29 mouse cellular contexts compared by ENCODE assay signal in genomic region chr5:141394586-141394985, GRCm38 (mm10).
"Had no signal": no experiment of that assay in that cellular context is flagged by ENCODE, and none has a peak within 500 bp of the region (broad histone marks: within the 10 kb centered on the region; RNA-seq: fewer than 3 reads in every experiment).

No protein-coding gene starts in this region.

- H3K27ac ChIP-seq: left cerebral cortex, adult 2 months; limb, embryonic 10.5 days; limb, embryonic 12.5 days; limb, embryonic 13.5 days; limb, embryonic 15.5 days; liver, embryonic 12.5 days; liver, embryonic 13.5 days; liver, embryonic 14.5 days; liver, embryonic 15.5 days; lung, embryonic 15.5 days; macrophage; midbrain, embryonic 12.5 days; midbrain, embryonic 13.5 days; neural tube, embryonic 12.5 days had no signal

- H3K27me3 ChIP-seq: limb, embryonic 12.5 days; limb, embryonic 13.5 days; limb, embryonic 15.5 days; liver, embryonic 12.5 days; liver, embryonic 13.5 days; liver, embryonic 15.5 days; lung, embryonic 15.5 days; megakaryocyte, embryonic 14.5 days; midbrain, embryonic 12.5 days; midbrain, embryonic 13.5 days; neural tube, embryonic 12.5 days had no signal

- H3K4me3 ChIP-seq: left cerebral cortex, adult 2 months; limb, embryonic 10.5 days; limb, embryonic 12.5 days; limb, embryonic 13.5 days; limb, embryonic 15.5 days; liver, embryonic 12.5 days; liver, embryonic 13.5 days; liver, embryonic 15.5 days; lung, embryonic 15.5 days; megakaryocyte, embryonic 14.5 days; midbrain, embryonic 12.5 days; midbrain, embryonic 13.5 days; myocyte; neural tube, embryonic 12.5 days had no signal

- H3K9ac ChIP-seq: limb, embryonic 12.5 days; limb, embryonic 13.5 days; limb, embryonic 15.5 days; liver, embryonic 12.5 days; liver, embryonic 13.5 days; liver, embryonic 14.5 days; liver, embryonic 15.5 days; liver, postnatal 0 days; lung, embryonic 14.5 days; lung, embryonic 15.5 days; midbrain, embryonic 12.5 days; midbrain, embryonic 13.5 days; neural tube, embryonic 12.5 days had no signal

- H3K4me2 ChIP-seq: limb, embryonic 12.5 days; limb, embryonic 13.5 days; limb, embryonic 15.5 days; liver, embryonic 11.5 days; liver, embryonic 12.5 days; liver, embryonic 13.5 days; liver, embryonic 15.5 days; lung, embryonic 14.5 days; lung, embryonic 15.5 days; midbrain, embryonic 12.5 days; midbrain, embryonic 13.5 days; neural tube, embryonic 12.5 days had no signal

- ATAC-seq: liver, embryonic 12.5 days; liver, postnatal 0 days; lung, postnatal 0 days; midbrain, embryonic 13.5 days had no signal

- H3K9me3 ChIP-seq: limb, embryonic 10.5 days; limb, embryonic 12.5 days; limb, embryonic 13.5 days; limb, embryonic 15.5 days; liver, embryonic 12.5 days; liver, embryonic 13.5 days; liver, embryonic 15.5 days; lung, embryonic 15.5 days; megakaryocyte, embryonic 14.5 days; midbrain, embryonic 12.5 days; midbrain, embryonic 13.5 days; neural tube, embryonic 12.5 days had no signal

- DNase-seq: left cerebral cortex, postnatal 4 days; liver; liver, embryonic 13.5 days; liver, postnatal 0 days; lung, adult 18-20 months; lung, adult 2 months; lung, embryonic 14.5 days; lung, postnatal 10 days; lung, postnatal 14 days; lung, postnatal 36 days; lung, postnatal 4 days; midbrain, embryonic 14.5 days had no signal

- H3K36me3 ChIP-seq: limb, embryonic 10.5 days; limb, embryonic 12.5 days; limb, embryonic 13.5 days; limb, embryonic 15.5 days; liver, embryonic 12.5 days; liver, embryonic 13.5 days; liver, embryonic 15.5 days; lung, embryonic 15.5 days; midbrain, embryonic 12.5 days; midbrain, embryonic 13.5 days; neural tube, embryonic 12.5 days had no signal

- H3K4me1 ChIP-seq: limb, embryonic 13.5 days; limb, embryonic 15.5 days; liver, embryonic 12.5 days; liver, embryonic 13.5 days; liver, embryonic 15.5 days; lung, embryonic 15.5 days; megakaryocyte, embryonic 14.5 days; midbrain, embryonic 12.5 days; midbrain, embryonic 13.5 days; neural tube, embryonic 12.5 days had no signal
